Mouse (Mus musculus) ES-E14 (cell line): ENCODE results near the gene Tshz3.

Experiments used
- MAFK ChIP-seq: IDR thresholded peaks from 2 replicates; pipeline ENCODE4 v1.6.1; 2014; ENCODE audit warnings: mild to moderate bottlenecking, low read depth, low read length, inconsistent platforms; ENCODE audit not compliant: insufficient read depth
- ZC3H11A ChIP-seq: IDR thresholded peaks from 2 replicates; pipeline ENCODE4 v1.6.1; 2012; ENCODE audit warnings: low read depth, mild to moderate bottlenecking, inconsistent platforms, low read length, borderline replicate concordance

- TF ChIP-seq MAFK: no peak
- no peak for TF ChIP-seq ZC3H11A
These were observed 80.5 kb downstream of the Tshz3 start for GRCm38 (mm10) chr7:36778456-36778855.
